Mouse (Mus musculus): Measurements from ENCODE around the gene Rara. TPM values are rescaled to one million over a fixed set of nuclear protein-coding genes. Genes with fewer than 3 reads are reported as not detected.

Rara gene
- polyA plus RNA-seq, 1 experiment from 2014 or later = 8.7 TPM

GRCm38 (mm10) chr11:98950484-98950883, 22.9 kb downstream of the Rara start:
- WGBS = 83% methylated on average over 9 of the region's 9 CpGs
- no peak overlapping the region for H3K27ac ChIP-seq
- no peak overlapping the region for H3K4me3 ChIP-seq
- H3K36me3 ChIP-seq (ENCODE audit: poor library complexity, severe bottlenecking) = no peaks in the 10 kb centered on the region
- H3K9ac ChIP-seq = no peak overlapping the region
- ATAC-seq = no peak
- H3K4me2 ChIP-seq = no peak overlapping the region
- peaks cover 49% of the 10 kb centered on the region for H3K4me1 ChIP-seq
- no peaks in the 10 kb centered on the region for H3K9me3 ChIP-seq (replicated peaks)
- no peaks in the 10 kb centered on the region for H3K27me3 ChIP-seq

GRCm38 (mm10) chr11:98951026-98951906, 23.6 kb downstream of the Rara start:
- ATAC-seq = peak; percentile 25; the same call in 1 of the 2 replicates
- WGBS = 47% methylated on average over 16 of the region's 16 CpGs

GRCm38 (mm10) chr11:98952111-98952510, 24.5 kb downstream of the Rara start:
- no peak overlapping the region for H3K4me3 ChIP-seq
- H3K4me2 ChIP-seq = no peak overlapping the region
- no peaks in the 10 kb centered on the region for H3K27me3 ChIP-seq
- 71% methylated on average over 1 of the region's 1 CpGs for WGBS
- ATAC-seq = no peak
- H3K9me3 ChIP-seq (replicated peaks) = no peaks in the 10 kb centered on the region
- no peaks in the 10 kb centered on the region for H3K36me3 ChIP-seq (ENCODE audit: poor library complexity, severe bottlenecking)
- H3K27ac ChIP-seq = no peak overlapping the region
- no peak overlapping the region for H3K9ac ChIP-seq
- peaks cover 52% of the 10 kb centered on the region for H3K4me1 ChIP-seq

More at GRCm38 (mm10) chr11:98951026-98951906, 23.6 kb downstream of the Rara start:
- Histone ChIP-seq H3K4me1 (peaks cover 52% of the 10 kb centered on the region), H3K36me3 (ENCODE audit: poor library complexity, severe bottlenecking) (no peaks in the 10 kb centered on the region), H3K27me3 (no peaks in the 10 kb centered on the region), H3K4me3 (no peak overlapping the region), H3K27ac (peak overlapping the region; percentile 57), H3K4me2 (peak overlapping the region; percentile 9; the same call in 1 of the 2 replicates), H3K9me3 (replicated peaks) (no peaks in the 10 kb centered on the region), H3K9ac (peak overlapping the region; percentile 48; the same call in 1 of the 2 replicates)

GRCm38 (mm10) chr11:98952736-98953135, 25.1 kb downstream of the Rara start:
- no peak overlapping the region for H3K4me2 ChIP-seq
- peaks cover 52% of the 10 kb centered on the region for H3K4me1 ChIP-seq
- H3K27me3 ChIP-seq = no peaks in the 10 kb centered on the region
- 69% methylated on average over 2 of the region's 2 CpGs for WGBS
- no peak overlapping the region for H3K4me3 ChIP-seq
- no peak for ATAC-seq
- H3K27ac ChIP-seq = no peak overlapping the region
- H3K9me3 ChIP-seq (replicated peaks) = no peaks in the 10 kb centered on the region
- H3K36me3 ChIP-seq (ENCODE audit: poor library complexity, severe bottlenecking) = no peaks in the 10 kb centered on the region
- H3K9ac ChIP-seq = no peak overlapping the region

GRCm38 (mm10) chr11:98953361-98953760, 25.7 kb downstream of the Rara start:
- ATAC-seq = no peak
- Histone ChIP-seq H3K4me1 (peaks cover 52% of the 10 kb centered on the region), H3K4me2 (no peak overlapping the region), H3K27me3 (no peaks in the 10 kb centered on the region), H3K9ac (no peak overlapping the region), H3K36me3 (ENCODE audit: poor library complexity, severe bottlenecking) (no peaks in the 10 kb centered on the region), H3K4me3 (no peak overlapping the region), H3K27ac (no peak overlapping the region), H3K9me3 (replicated peaks) (no peaks in the 10 kb centered on the region)
- WGBS = 21% methylated on average over 2 of the region's 2 CpGs

GRCm38 (mm10) chr11:98953835-98954320, 26.3 kb downstream of the Rara start:
- Histone ChIP-seq H3K36me3 (ENCODE audit: poor library complexity, severe bottlenecking) (no peaks in the 10 kb centered on the region), H3K9ac (peak overlapping the region; percentile 8; the same call in 1 of the 2 replicates), H3K27me3 (no peaks in the 10 kb centered on the region), H3K4me2 (peak overlapping the region; percentile 44), H3K9me3 (replicated peaks) (no peaks in the 10 kb centered on the region), H3K4me3 (no peak overlapping the region), H3K27ac (peak overlapping the region; percentile 48; the same call in 1 of the 2 replicates), H3K4me1 (peaks cover 52% of the 10 kb centered on the region)
- 36% methylated on average over 13 of the region's 13 CpGs for WGBS
- ATAC-seq = peak; percentile 9; the same call in 1 of the 2 replicates

- Histone ChIP-seq H3K27me3 (no peaks in the 10 kb centered on the region), H3K9me3 (replicated peaks) (no peaks in the 10 kb centered on the region), H3K4me3 (no peak overlapping the region), H3K4me1 (peaks cover 57% of the 10 kb centered on the region), H3K4me2 (peak overlapping the region; percentile 44), H3K27ac (peak overlapping the region; percentile 75), H3K9ac (peak overlapping the region; percentile 8; the same call in 1 of the 2 replicates), H3K36me3 (ENCODE audit: poor library complexity, severe bottlenecking) (no peaks in the 10 kb centered on the region)
- WGBS = 1% methylated on average over 10 of the region's 10 CpGs
- ATAC-seq = peak; percentile 58
Measured at GRCm38 (mm10) chr11:98954373-98954772, 26.8 kb downstream of the Rara start.

- peak overlapping the region; percentile 75 for H3K27ac ChIP-seq
- no peaks in the 10 kb centered on the region for H3K9me3 ChIP-seq (replicated peaks)
- H3K36me3 ChIP-seq (ENCODE audit: poor library complexity, severe bottlenecking) = no peaks in the 10 kb centered on the region
- peaks cover 57% of the 10 kb centered on the region for H3K4me1 ChIP-seq
- H3K4me3 ChIP-seq = no peak overlapping the region
- H3K9ac ChIP-seq = peak overlapping the region; percentile 14; the same call in 1 of the 2 replicates
- H3K4me2 ChIP-seq = peak overlapping the region; percentile 44
- no peaks in the 10 kb centered on the region for H3K27me3 ChIP-seq
- WGBS = 12% methylated on average over 15 of the region's 17 CpGs
- peak; percentile 42 for ATAC-seq
Measured at GRCm38 (mm10) chr11:98954801-98955706, 27.4 kb downstream of the Rara start.

- WGBS = 44% methylated on average over 5 of the region's 7 CpGs
- Histone ChIP-seq H3K27ac (peak overlapping the region; percentile 75; the same call in 1 of the 2 replicates), H3K36me3 (ENCODE audit: poor library complexity, severe bottlenecking) (no peaks in the 10 kb centered on the region), H3K4me2 (no peak overlapping the region), H3K27me3 (0 out of 2 replicates have a peak, but pooled peaks cover 3% of the 10 kb centered on the region), H3K4me1 (peaks cover 57% of the 10 kb centered on the region), H3K9me3 (replicated peaks) (no peaks in the 10 kb centered on the region), H3K9ac (no peak overlapping the region), H3K4me3 (no peak overlapping the region)
- ATAC-seq = no peak
Measured at GRCm38 (mm10) chr11:98955707-98956235, 28.2 kb downstream of the Rara start.

- ATAC-seq = no peak
- Histone ChIP-seq H3K4me2 (no peak overlapping the region), H3K27ac (no peak overlapping the region), H3K9me3 (replicated peaks) (no peaks in the 10 kb centered on the region), H3K27me3 (peaks cover 9% of the 10 kb centered on the region), H3K9ac (no peak overlapping the region), H3K4me3 (no peak overlapping the region), H3K36me3 (ENCODE audit: poor library complexity, severe bottlenecking) (no peaks in the 10 kb centered on the region), H3K4me1 (peaks cover 57% of the 10 kb centered on the region)
- WGBS = 89% methylated on average over 8 of the region's 10 CpGs
Measured at GRCm38 (mm10) chr11:98956340-98956739, 28.7 kb downstream of the Rara start.

Measured in forebrain, embryonic 13.5 days (tissue).